Mouse (Mus musculus): ENCODE data around the gene Olfr1454. TPM values are rescaled to one million over a fixed set of nuclear protein-coding genes. Genes with fewer than 3 reads are reported as not detected.

Gene Olfr1454
- polyA plus RNA-seq (2017; shearing (Covaris generic)), result not detected

- ATAC-seq, result no peak
Measured at GRCm38 (mm10) chr19:13060310-13060709, at the start of gene Olfr1454. TSS of gene Olfr1454 (plus strand) at chr19:13060610.

- no peak for ATAC-seq
Measured at GRCm38 (mm10) chr19:13028227-13028626, 32.2 kb upstream of the Olfr1454 start, which contains the start of gene Olfr1453. TSS of gene Olfr1453 (minus strand) at chr19:13028327.

- ATAC-seq, result no peak
Measured at GRCm38 (mm10) chr19:13093908-13094307, 33.5 kb downstream of the Olfr1454 start.

DNA sequence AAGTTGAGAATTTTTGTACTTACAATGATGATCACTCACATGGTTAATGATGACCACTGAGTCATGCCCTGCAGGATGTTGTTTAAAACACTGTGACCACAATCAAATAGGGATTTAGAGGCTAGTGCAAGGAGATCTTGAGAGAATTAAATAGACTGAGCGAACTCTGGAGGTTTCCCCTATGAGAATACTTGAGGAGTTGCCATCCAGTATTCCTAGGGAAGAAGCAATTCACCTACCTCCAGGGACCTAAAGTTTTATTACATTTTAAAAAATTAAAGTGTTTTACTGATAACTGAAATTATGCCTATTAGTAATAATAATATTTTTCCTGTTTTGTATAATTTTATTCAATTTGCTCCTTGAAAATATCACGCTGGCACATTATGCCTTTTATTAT, 37.4 kb downstream of the Olfr1454 start, which contains the start of gene Olfr1457:
Gene Olfr1457, minus strand, starts transcription at position 101 of the 400 bp plus-strand sequence.
- ATAC-seq, result no peak

GRCm38 (mm10) chr19:13106675-13107074, 46.3 kb downstream of the Olfr1454 start, which contains the start of gene Olfr1458:
TSS of gene Olfr1458 (minus strand) at chr19:13106775.
- no peak for ATAC-seq

Other genes starting within 250 kb of the Olfr1454 start
- 1 to 10 TPM in 1 of 2 experiments, not detected in 1; 1.0 TPM for gene Gm5244, start 213.9 kb upstream of the Olfr1454 start, polyA plus RNA-seq (2017; shearing (Covaris generic))
- gene Olfr1444, start 203.3 kb upstream of the Olfr1454 start, polyA plus RNA-seq (2017; shearing (Covaris generic)), result under 1 TPM; 0.33 to 0.44 TPM
- gene Olfr1445, start 176.8 kb upstream of the Olfr1454 start, polyA plus RNA-seq (2017; shearing (Covaris generic)), result not detected
- not detected for gene Olfr1446, start 167.1 kb upstream of the Olfr1454 start, polyA plus RNA-seq (2017; shearing (Covaris generic))
- not detected for gene Olfr1447, start 156.9 kb upstream of the Olfr1454 start, polyA plus RNA-seq (2017; shearing (Covaris generic))
- gene Olfr1448, start 136.2 kb upstream of the Olfr1454 start, polyA plus RNA-seq (2017; shearing (Covaris generic)), result not detected
- gene Olfr1449, start 129.8 kb upstream of the Olfr1454 start, polyA plus RNA-seq (2017; shearing (Covaris generic)), result not detected
- not detected for gene Olfr1450, start 110.4 kb upstream of the Olfr1454 start, polyA plus RNA-seq (2017; shearing (Covaris generic))
- gene Olfr1451, start 65.6 kb upstream of the Olfr1454 start, polyA plus RNA-seq (2017; shearing (Covaris generic)), result under 1 TPM in 1 of 2 experiments, not detected in 1; 0.44 TPM
- gene Olfr1453, start 32.3 kb upstream of the Olfr1454 start, polyA plus RNA-seq (2017; shearing (Covaris generic)), result not detected
- not detected for gene Olfr1457, start 37.3 kb downstream of the Olfr1454 start, polyA plus RNA-seq (2017; shearing (Covaris generic))
- not detected for gene Olfr1458, start 46.2 kb downstream of the Olfr1454 start, polyA plus RNA-seq (2017; shearing (Covaris generic))
- under 1 TPM in 1 of 2 experiments, not detected in 1; 0.05 TPM for gene Olfr1459, start 88.9 kb downstream of the Olfr1454 start, polyA plus RNA-seq (2017; shearing (Covaris generic))
- not detected for gene Olfr1461, start 102.4 kb downstream of the Olfr1454 start, polyA plus RNA-seq (2017; shearing (Covaris generic))
- gene Olfr1462, start 125.1 kb downstream of the Olfr1454 start, polyA plus RNA-seq (2017; shearing (Covaris generic)), result not detected
- gene Olfr1463, start 170.7 kb downstream of the Olfr1454 start, polyA plus RNA-seq (2017; shearing (Covaris generic)), result not detected